Comparison of ENCODE assay signal across 8 mouse cellular contexts in the genomic region with DNA sequence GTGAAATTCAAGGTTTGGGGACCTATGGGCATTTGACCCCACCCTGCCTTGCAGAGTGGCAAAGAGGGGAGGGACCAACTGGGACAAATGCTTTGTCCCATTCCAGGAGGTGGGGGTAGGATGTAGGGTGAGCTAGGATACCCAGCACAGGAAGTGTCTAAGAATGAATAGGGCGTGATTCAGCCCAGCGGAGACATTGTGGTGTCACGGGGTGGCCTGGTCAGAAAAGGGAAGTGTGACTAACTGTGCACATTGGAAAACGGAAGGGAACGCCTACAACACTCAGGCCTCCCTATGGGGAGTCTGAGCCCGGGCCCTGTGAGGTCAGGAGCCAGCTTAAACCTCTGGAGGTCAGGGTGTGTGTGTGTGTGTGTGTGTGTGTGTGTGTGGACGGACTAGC. TPM values are rescaled to one million over a fixed set of nuclear protein-coding genes. Genes with fewer than 3 reads are reported as not detected.
A peak's percentile ranks its signal among the peaks of the same experiment; 100 is the strongest.
DNase-seq lines count a peak whose midpoint lies in the region; ATAC-seq and TF ChIP-seq lines count a peak whose summit lies in the region.

No protein-coding gene starts in this region.

- H3K4me2 ChIP-seq in embryonic facial prominence, embryonic 14.5 days (ENCODE audit: low read depth, low read length): no peak overlapping the region
- H3K4me2 ChIP-seq in forebrain, embryonic 12.5 days: no peak overlapping the region
- no peak overlapping the region for H3K4me2 ChIP-seq in forebrain, postnatal 0 days (ENCODE audit: low read depth)

- intact Hi-C loops in heart, postnatal 36 days (cut with DNase I): loop anchor here (10.0 kb wide), 1 partner anchor 479 kb away; no protein-coding TSS in a partner anchor

- DNase-seq in embryonic facial prominence, embryonic 14.5 days (ENCODE audit: low spot score): no peak
- DNase-seq in embryonic facial prominence, embryonic 10.5 days (ENCODE audit: low spot score): no peak
- DNase-seq in Patski (ENCODE audit: low read depth, low spot score): no peak
- peak; percentile 62 to 69 for DNase-seq in heart, postnatal 36 days
- DNase-seq in lung, postnatal 14 days: peak; percentile 73
- DNase-seq in layer of hippocampus, adult 18-20 months (ENCODE audit: low spot score in 2 of 2): no peak
- DNase-seq in forebrain, postnatal 0 days: no peak

- H3K4me1 ChIP-seq in embryonic facial prominence, embryonic 14.5 days (ENCODE audit: control insufficient read depth, insufficient read depth, low read length): peaks cover 22% of the 10 kb centered on the region
- peaks cover 64% of the 10 kb centered on the region for H3K4me1 ChIP-seq in embryonic facial prominence, embryonic 10.5 days
- peaks cover 54% of the 10 kb centered on the region for H3K4me1 ChIP-seq in forebrain, embryonic 12.5 days
- H3K4me1 ChIP-seq in forebrain, postnatal 0 days (ENCODE audit: insufficient read depth): peaks cover 23% of the 10 kb centered on the region

- no peaks in the 10 kb centered on the region for H3K36me3 ChIP-seq in embryonic facial prominence, embryonic 14.5 days (ENCODE audit: control insufficient read depth, insufficient read depth, low read length)
- peaks cover 7% of the 10 kb centered on the region for H3K36me3 ChIP-seq in embryonic facial prominence, embryonic 10.5 days (replicated peaks)
- H3K36me3 ChIP-seq in forebrain, embryonic 12.5 days (replicated peaks): no peaks in the 10 kb centered on the region
- H3K36me3 ChIP-seq in forebrain, postnatal 0 days (ENCODE audit: insufficient read depth): no peaks in the 10 kb centered on the region

- in situ Hi-C loops in Patski (cut with MboI; ENCODE audit: low pct_unique_long_range_greater_than_20kb): no loop called here

- CTCF ChIA-PET in Patski (lab: Charles Lee): interaction anchor here (1.4 to 2.7 kb wide), 3 partner anchors 9 to 23 kb away, joined by 4 to 8 read pairs (median 7); no protein-coding TSS in a partner anchor

- POLR2A ChIA-PET in Patski (lab: Charles Lee): no interaction called here

- H3K4me3 ChIP-seq in embryonic facial prominence, embryonic 14.5 days (ENCODE audit: low read depth, low read length): no peak overlapping the region
- H3K4me3 ChIP-seq in embryonic facial prominence, embryonic 10.5 days: no peak overlapping the region
- H3K4me3 ChIP-seq in forebrain, embryonic 12.5 days (replicated peaks): no peak overlapping the region
- H3K4me3 ChIP-seq in forebrain, postnatal 0 days (ENCODE audit: low read depth, low read length): no peak overlapping the region

- 89% methylated on average over 7 of the region's 7 CpGs for WGBS in embryonic facial prominence, embryonic 14.5 days
- 75% methylated on average over 7 of the region's 7 CpGs for WGBS in embryonic facial prominence, embryonic 10.5 days
- WGBS in forebrain, embryonic 12.5 days: 74% methylated on average over 7 of the region's 7 CpGs
- WGBS in forebrain, postnatal 0 days: 76% methylated on average over 7 of the region's 7 CpGs

- no peaks in the 10 kb centered on the region for H3K9me3 ChIP-seq in embryonic facial prominence, embryonic 14.5 days (ENCODE audit: control insufficient read depth, low read length)
- H3K9me3 ChIP-seq in embryonic facial prominence, embryonic 10.5 days: no peaks in the 10 kb centered on the region
- no peaks in the 10 kb centered on the region for H3K9me3 ChIP-seq in forebrain, embryonic 12.5 days
- no peaks in the 10 kb centered on the region for H3K9me3 ChIP-seq in forebrain, postnatal 0 days (ENCODE audit: low read length)

- H3K27me3 ChIP-seq in embryonic facial prominence, embryonic 14.5 days (replicated peaks; ENCODE audit: control insufficient read depth, insufficient read depth, low read length): no peaks in the 10 kb centered on the region; the same call in none of the 2 replicates
- peaks cover 25% of the 10 kb centered on the region for H3K27me3 ChIP-seq in embryonic facial prominence, embryonic 10.5 days (replicated peaks; ENCODE audit: low read depth, poor library complexity, severe bottlenecking)
- H3K27me3 ChIP-seq in Patski: no peaks in the 10 kb centered on the region
- H3K27me3 ChIP-seq in forebrain, embryonic 12.5 days: peaks cover 45% of the 10 kb centered on the region
- no peaks in the 10 kb centered on the region for H3K27me3 ChIP-seq in forebrain, postnatal 0 days (ENCODE audit: insufficient read depth, low read length)

- H3K9ac ChIP-seq in embryonic facial prominence, embryonic 14.5 days (ENCODE audit: low read depth, low read length): no peak overlapping the region
- no peak overlapping the region for H3K9ac ChIP-seq in forebrain, embryonic 12.5 days
- H3K9ac ChIP-seq in forebrain, postnatal 0 days: no peak overlapping the region

- TF ChIP-seq CTCF in Patski (IDR thresholded peaks at IDR 0.05): no peak
- TF ChIP-seq CTCF in forebrain, postnatal 0 days (IDR thresholded peaks at IDR 0.05; ENCODE audit: low read depth): no peak

- ATAC-seq in embryonic facial prominence, embryonic 14.5 days (ENCODE audit: low read depth): peak; percentile 9; the same call in 1 of the 2 replicates
- ATAC-seq in Patski: peak; percentile 64
- ATAC-seq in forebrain, embryonic 12.5 days (ENCODE audit: low FRiP score): no peak
- no peak for ATAC-seq in forebrain, postnatal 0 days

- no peak overlapping the region for H3K27ac ChIP-seq in embryonic facial prominence, embryonic 14.5 days (replicated peaks; ENCODE audit: low read depth, low read length)
- no peak overlapping the region for H3K27ac ChIP-seq in embryonic facial prominence, embryonic 10.5 days (replicated peaks)
- no peak overlapping the region for H3K27ac ChIP-seq in forebrain, embryonic 12.5 days
- H3K27ac ChIP-seq in forebrain, postnatal 0 days (ENCODE audit: low read depth, low read length): no peak overlapping the region

RNA-seq across cellular contexts. Expression of gene Parvb, which starts 3.8 kb away (rescaled TPM):
- polyA plus RNA-seq in embryonic facial prominence, embryonic 14.5 days (2014; fragmentation: Nextera tagmentation; extraction: Ambion mirVana): 5.0 and 7.8 TPM in 2 replicates
- 7.1 and 8.4 TPM in 2 replicates for polyA plus RNA-seq in embryonic facial prominence, embryonic 10.5 days (2016; fragmentation: Nextera tagmentation; extraction: Ambion mirVana)
- polyA plus RNA-seq in Patski (2021): 0.06 TPM
- total RNA-seq in heart, postnatal 36 days (2021): 100 to 1,000 TPM; 110 to 142 TPM
- 10 to 100 TPM; 28.8 to 29.5 TPM for total RNA-seq in layer of hippocampus, adult 18-20 months (2021)
- polyA plus RNA-seq in forebrain, embryonic 12.5 days (2016; fragmentation: Nextera tagmentation; extraction: Ambion mirVana): 2.0 and 2.4 TPM in 2 replicates
- 3.8 and 9.4 TPM in 2 replicates for total RNA-seq in forebrain, postnatal 0 days (2014; rRNA removed)
- 2.7 and 4.3 TPM in 2 replicates for polyA plus RNA-seq in forebrain, postnatal 0 days (2015; fragmentation: Nextera tagmentation; extraction: Ambion mirVana)

RNA-seq across cellular contexts. Expression of gene Samm50, which starts 43.6 kb away (rescaled TPM):
- polyA plus RNA-seq in embryonic facial prominence, embryonic 14.5 days (2014; fragmentation: Nextera tagmentation; extraction: Ambion mirVana): 71.1 and 74.0 TPM in 2 replicates
- 113 TPM in 2 replicates for polyA plus RNA-seq in embryonic facial prominence, embryonic 10.5 days (2016; fragmentation: Nextera tagmentation; extraction: Ambion mirVana)
- 151 TPM for polyA plus RNA-seq in Patski (2021)
- 100 to 1,000 TPM; 270 to 286 TPM for total RNA-seq in heart, postnatal 36 days (2021)
- total RNA-seq in layer of hippocampus, adult 18-20 months (2021): 100 to 1,000 TPM; 103 to 105 TPM
- polyA plus RNA-seq in forebrain, embryonic 12.5 days (2016; fragmentation: Nextera tagmentation; extraction: Ambion mirVana): 94.9 and 95.9 TPM in 2 replicates
- 36.6 and 37.2 TPM in 2 replicates for total RNA-seq in forebrain, postnatal 0 days (2014; rRNA removed)
- polyA plus RNA-seq in forebrain, postnatal 0 days (2015; fragmentation: Nextera tagmentation; extraction: Ambion mirVana): 88.3 and 93.8 TPM in 2 replicates

Comparison
In these comparisons a context has a peak if more than half of its experiments do, and no peak if none do; other contexts are left out.
1. ATAC-seq: peak in embryonic facial prominence, embryonic 14.5 days (single experiment) and Patski (single experiment); none in forebrain, embryonic 12.5 days (single experiment) and forebrain, postnatal 0 days (single experiment).
2. DNase-seq: peak in heart, postnatal 36 days (2 of 2) and lung, postnatal 14 days (single experiment); none in embryonic facial prominence, embryonic 14.5 days (single experiment), embryonic facial prominence, embryonic 10.5 days (single experiment), Patski (single experiment), layer of hippocampus, adult 18-20 months (0 of 2) and forebrain, postnatal 0 days (single experiment).